Mouse (Mus musculus) right cerebral cortex, postnatal 25 days (tissue): ENCODE results near the gene Lrrc55.

Experiments
- DNase-seq: peaks from one replicate; pipeline ENCODE4 v3.0.0; 2022

Lrrc55 gene

GRCm38 (mm10) chr2:85168327-85168726 lies 28.7 kb downstream of the Lrrc55 start:
- DNase-seq: no peak

DNA sequence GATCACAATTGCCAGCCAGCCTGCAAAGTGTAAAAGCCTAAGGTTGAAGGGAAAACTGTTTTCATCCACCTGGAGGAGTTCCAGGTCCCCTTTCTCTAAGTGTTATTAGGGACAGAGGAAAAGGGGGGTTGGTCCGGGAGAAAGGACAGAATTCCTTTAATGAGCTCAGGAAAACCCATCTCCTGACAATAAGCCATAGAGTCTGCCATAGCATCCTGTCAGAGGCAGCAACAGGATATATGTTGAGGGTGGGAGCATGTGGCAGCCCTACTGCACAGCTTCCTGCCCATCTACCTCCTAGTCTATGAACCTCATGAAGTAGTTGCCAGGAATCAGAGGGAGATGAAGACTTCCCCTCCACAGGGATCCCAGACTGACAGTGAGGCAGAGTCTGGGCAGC lies 29.4 kb downstream of the Lrrc55 start:
- no peak for DNase-seq

DNA sequence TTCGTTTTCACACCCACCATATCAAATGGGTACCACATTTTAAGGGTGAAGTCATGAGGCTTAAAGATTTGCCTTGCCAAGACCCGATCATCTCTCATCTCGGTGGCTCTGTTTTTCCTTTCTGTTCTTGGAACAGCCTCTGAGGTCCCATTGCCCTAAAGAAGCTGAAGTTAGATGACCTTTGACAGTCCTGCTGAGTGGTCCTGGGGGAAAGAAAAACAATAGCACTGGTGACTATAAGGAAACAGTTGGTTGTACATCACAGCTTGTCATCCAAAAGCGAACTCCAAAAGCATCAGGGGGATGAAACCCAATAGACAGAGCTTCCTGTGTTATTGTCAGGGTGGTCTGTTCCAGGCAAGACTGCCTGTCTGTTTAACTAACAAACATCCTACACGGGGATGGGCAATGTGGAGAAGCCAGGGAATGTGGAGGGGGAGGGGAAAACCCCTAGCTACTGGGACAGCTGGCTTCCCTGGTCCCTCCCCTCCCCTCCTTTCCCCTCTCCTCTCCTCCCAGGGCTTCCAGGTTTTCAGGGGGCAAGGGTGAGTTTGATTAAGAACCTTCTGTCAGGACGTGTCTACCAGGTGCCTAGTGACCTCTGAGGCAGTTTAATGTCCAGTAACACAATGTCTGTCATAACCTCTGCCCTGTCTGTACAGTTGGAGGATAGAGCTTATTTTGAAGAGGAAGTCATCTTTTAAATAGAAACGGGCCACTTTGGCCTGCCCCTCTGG lies 33.5 kb downstream of the Lrrc55 start:
- DNase-seq: no peak

DNA sequence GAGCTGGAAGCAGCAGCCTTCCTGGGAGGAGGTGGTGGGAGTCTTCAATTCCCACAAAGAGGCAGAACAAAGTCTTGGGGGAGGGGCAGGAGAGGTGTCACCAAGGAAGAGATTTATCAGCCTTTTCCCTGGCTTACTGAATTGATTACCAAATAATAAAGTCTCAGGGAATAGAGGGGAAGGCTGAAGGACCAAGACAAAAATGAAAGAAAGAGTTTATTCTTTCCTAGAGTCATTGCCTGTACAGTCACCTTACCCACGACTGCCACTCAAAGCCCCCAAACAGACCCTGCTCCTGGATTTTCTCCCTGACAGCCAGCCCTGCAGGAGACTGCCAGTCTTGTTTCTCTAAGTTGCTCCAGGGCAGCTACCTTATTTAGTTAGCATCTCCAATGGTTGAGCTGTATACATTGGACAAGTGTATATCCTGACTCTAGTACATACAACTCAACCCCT lies 35.3 kb downstream of the Lrrc55 start:
- no peak for DNase-seq

DNA sequence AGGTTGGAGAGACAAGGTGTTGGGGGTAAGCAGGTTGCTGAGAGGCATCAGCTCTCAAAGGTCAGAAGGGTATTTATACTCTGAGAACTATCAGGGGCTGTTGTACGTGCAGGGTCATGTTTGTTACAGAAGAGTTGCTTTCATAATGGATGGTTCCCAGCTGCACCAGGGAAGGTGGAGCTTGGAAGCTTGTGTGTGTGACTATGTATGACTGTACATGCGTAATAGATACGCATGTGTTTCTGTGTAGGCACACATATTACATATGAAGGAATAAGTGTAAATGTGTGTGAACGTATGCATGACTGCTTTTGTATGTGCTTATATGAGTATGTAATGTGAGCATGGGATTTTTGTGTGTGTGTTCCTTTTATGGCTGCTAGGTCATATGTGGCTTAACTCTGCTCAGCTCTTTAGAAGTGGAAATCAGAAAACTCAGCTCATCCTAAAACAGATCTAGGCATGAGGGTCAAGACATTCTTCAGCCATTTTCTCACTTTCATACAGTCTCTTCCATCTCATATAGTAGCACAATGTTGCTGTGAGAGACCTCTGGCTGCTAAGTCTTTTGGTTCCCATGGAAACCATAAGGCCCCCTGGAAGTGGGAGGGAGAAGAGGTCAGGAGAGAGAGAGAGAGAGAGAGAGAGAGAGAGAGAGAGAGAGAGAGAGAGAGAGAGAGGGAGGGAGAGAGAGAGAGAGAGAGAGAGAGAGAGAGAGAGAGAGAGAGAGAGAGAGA lies 35.9 kb downstream of the Lrrc55 start:
- no peak for DNase-seq

DNA sequence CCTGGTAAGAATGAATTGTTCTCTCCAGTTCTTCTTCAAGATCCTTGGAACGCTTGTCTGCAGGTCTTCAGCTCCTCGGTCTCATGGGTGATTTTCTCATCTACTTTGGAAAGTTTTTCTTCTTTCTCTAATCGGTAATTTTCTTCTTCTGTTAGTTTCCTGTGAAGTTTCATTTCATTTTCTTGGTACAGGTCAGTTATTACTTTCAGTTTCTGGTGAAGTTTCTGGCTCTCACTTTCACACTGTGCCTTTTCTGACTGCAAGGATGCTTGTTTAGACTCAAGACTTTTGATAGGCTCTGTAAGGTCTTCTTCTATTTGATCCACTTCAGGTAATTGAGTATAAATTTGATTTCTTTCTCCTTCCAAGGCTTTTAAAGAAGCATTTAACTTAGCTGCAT lies 39.6 kb downstream of the Lrrc55 start:
- no peak for DNase-seq

GRCm38 (mm10) chr2:85156136-85156535 lies 40.9 kb downstream of the Lrrc55 start:
- no peak for DNase-seq

DNA sequence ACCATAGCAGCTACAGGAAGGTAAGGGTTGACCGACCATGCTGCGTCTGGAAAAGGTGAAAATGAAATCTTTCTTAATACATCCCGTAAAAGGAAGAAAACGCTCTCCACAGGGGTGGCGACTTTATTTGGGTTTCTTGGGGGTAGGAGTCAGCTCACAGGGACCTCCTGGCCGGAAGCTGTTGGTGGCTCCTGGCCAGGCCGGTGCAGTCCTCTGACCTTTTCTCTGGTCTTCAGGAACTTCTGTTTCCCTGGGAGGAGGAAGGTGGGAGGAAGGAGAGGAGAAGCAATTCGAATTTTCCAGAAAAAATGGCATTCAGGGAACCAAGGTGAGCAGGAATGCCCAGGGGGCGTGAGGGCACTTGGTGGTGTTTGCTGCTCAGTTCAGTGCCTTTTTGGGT lies 41.7 kb downstream of the Lrrc55 start:
- DNase-seq: no peak

DNA sequence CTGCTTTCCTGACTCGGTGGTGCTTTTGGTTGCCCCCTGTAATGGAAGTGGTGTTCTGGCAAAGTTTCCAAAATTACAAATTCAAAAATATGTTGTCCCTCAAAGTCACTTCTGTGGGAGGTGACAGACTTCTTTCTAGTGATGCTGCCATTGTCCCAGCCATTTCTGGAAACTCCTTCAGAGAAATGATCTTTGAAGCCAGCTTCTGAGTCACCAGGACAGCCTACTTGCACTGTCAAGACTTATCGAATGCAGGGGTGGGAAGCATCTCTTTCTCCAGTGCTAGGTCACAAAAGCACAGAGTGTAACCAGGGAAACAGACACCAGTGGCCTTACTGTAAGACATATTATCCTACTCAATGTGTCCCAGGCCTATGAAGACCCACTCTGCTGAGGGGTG lies 45.8 kb downstream of the Lrrc55 start:
- no peak for DNase-seq

DNA sequence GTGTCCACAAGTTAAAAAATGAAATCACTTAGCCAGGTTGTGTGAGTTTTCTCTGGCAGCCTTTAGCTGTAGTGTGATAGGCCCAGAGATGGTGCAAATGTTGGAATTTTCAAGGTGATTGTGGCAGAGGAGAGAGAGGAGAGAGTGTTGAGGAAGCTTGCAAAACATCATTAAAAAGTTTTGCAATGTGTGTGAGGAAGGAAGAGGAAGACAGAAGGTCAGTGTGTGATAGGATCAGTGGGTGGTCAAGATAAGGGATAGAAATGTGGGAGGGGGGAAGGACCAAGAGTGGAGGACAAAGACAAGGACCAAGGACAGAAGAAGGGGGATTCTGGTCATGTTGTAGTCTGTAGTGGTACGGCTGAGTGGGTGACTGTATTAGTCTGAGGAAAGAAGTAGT lies 46.6 kb downstream of the Lrrc55 start:
- DNase-seq: no peak

- no peak for DNase-seq
Observed at GRCm38 (mm10) chr2:85147481-85147880, 49.5 kb downstream of the Lrrc55 start.

DNA sequence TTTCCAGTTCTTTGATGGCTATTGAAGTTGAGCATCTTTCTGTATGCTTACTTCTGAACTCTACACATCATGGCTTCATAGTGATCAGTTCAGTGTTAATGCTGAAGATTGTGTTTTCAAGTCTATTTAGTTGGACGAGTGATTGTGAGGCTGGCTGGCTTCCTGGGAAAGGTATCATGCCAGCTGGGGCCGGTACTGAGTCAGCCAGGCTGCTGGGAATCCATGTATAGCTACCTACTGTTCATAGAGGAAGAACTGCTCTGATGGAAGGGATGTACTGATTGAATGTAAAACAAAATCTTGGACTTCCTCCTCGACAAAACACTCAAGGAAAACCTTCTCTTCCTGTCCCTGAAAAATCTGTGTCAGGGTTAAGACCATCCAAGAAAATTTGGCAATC lies 51.7 kb downstream of the Lrrc55 start:
- no peak for DNase-seq

DNA sequence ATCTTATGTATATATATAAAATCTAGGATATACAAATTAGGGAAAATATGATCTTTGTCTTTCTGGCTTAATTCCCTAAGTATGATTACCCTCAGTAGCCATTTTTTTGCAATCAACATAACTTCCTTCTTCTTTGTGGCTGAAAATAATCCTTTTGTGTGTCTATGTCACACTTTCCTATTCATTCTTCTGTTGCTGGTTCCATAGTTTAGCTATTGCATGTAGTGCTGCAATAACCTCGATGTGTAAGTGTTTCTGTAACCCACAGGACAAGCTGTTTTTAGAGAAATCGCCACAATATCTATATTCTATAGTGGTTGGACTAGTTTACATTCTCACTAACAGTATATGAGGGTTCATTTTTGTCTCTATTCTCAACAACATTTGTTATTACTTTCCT lies 52.1 kb downstream of the Lrrc55 start:
- DNase-seq: no peak

DNA sequence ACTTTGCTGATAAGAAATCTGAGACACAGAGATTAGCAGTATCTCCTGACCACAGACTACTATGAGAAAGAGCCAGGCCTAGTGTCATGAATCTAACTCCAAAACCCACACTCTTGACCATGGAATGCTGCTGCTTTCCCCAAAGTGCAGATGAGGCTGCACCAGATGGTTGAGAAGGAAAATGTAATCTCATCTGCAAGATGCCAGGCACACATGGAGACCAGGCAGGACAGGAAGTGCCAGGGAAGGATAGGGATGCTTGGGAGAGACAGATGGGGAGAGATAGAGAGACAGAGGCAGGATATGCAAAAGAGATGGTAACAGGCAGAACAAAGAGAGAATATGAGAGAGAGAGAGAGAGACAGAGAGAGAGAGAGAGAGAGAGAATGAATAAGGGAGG lies 56.2 kb downstream of the Lrrc55 start:
- no peak for DNase-seq

- no peak for DNase-seq
Observed at GRCm38 (mm10) chr2:85139846-85140245, 57.2 kb downstream of the Lrrc55 start.

DNA sequence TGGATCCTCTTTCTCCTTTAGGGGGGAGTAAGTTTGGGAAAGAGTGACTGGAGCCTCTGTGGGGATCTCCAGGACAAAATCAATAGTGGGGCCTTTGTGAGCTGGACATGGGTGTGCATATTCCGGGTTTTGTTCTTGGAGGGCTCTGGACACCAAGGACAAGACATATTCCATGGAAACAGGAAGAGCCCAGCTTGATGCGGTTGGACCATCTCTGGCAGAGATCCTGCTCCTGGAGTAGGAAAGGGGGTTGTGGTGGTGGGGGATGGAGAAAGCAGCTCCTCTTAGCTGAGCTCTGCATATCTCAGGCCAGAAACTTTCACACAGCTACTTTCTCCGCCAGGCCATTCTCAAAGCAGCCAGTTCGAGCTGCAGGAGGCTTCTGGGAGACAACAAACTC lies 57.6 kb downstream of the Lrrc55 start:
- DNase-seq: no peak

DNA sequence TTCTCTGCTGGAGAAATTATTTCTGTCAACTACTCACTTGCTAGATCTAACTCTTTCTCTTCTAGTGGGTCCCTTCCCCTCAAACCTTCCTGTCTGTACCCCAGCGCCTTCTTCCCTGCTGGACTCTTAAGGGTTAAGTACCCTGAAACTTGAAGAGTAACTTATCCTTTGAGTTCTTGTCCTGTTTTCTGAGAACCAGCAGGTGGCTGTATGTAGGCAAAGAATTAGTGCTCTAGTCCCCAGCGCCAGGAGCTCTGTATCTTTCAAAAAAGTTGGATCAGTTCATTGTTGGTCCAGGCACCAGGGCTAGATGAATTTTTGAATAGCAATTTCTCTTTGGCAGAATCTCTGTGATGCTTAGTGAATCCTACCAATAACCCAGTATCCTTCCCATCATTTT lies 58.9 kb downstream of the Lrrc55 start:
- DNase-seq: no peak

DNA sequence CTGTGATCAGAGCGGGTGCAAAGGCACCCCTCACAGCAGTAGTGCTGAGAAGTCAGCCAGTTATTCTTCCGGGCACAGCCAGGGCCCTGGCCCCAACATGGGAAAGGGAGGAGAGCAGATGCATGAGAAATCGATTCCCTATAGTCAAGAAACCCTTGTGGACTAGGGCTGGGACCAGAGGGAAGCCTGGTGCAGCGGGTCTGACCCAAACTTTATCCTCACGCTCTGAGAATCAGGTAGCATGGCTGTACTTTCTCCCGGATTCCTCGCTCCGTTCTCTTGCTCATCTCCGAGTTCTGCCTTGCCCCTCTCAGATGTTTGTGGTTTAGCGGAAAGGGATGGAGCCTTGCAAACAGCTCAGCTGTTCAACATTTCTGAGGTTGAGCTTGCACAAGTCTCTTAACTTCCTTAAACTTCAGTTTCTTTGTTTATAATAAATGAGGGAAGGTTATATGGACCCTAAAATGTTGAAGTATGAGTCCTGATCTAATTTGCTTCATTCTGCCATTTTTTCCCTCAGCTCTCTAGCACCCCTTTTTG lies 59.3 kb downstream of the Lrrc55 start:
- no peak for DNase-seq

DNA sequence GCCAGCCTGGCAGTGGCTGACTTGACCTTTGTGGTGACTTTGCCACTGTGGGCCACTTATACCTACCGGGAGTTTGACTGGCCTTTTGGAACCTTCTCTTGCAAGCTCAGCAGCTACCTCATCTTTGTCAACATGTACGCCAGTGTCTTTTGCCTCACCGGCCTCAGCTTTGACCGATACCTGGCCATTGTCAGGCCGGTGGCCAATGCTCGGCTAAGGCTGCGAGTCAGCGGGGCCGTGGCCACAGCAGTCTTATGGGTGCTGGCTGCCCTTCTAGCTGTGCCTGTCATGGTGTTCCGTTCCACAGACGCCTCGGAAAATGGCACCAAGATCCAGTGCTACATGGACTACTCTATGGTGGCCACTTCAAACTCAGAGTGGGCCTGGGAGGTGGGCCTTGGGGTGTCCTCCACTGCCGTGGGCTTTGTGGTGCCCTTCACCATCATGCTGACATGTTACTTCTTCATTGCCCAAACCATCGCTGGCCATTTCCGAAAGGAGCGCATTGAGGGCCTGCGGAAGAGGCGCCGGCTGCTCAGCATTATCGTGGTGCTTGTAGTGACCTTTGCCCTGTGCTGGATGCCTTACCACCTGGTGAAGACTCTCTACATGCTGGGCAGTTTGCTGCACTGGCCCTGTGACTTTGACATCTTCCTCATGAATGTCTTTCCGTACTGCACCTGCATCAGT lies 60.0 kb downstream of the Lrrc55 start:
- DNase-seq: no peak

- no peak for DNase-seq
Observed at GRCm38 (mm10) chr2:85136089-85136488, 60.9 kb downstream of the Lrrc55 start, which contains the start of gene Aplnr. TSS of gene Aplnr (plus strand) at chr2:85136225.

- no peak for DNase-seq
Observed at GRCm38 (mm10) chr2:85135099-85135498, 61.9 kb downstream of the Lrrc55 start.

DNA sequence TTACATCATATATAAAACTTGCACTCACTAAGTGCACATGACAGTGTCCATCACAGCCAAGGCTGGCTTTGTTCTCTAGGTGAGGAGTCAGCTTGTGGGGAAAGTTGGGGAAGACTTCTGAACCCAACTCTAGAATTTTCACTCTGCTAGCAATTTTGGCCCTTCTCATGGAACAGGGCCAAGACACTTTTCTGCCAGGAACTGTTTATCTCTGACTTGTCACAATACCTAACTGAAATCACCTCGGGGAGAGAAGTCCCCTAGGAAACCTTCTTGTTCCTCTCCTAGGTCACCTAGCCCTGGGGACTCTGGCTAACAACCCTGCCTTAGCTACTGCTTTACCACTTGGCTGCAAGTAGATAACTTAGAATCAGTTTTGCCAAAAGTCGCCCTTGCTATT lies 64.8 kb downstream of the Lrrc55 start:
- DNase-seq: no peak

DNA sequence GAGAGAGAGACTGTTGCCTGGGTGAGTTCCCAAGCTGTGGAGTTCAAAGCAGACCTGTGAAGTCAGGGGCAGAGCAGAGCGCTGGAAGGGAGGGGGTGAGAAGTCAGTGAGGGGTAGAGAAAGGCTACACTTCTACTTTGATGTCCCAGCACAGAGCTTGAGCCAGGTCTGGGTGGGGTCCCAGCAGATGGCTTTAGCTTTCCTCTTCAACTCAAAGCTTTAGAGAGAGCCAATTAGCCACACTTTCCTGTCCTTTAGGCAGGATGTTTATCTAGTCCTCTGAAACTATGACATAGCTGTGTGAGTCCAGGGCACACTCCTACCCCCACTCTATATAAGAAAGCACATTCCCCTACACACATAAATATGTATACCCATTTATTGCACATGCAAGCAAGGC lies 65.3 kb downstream of the Lrrc55 start:
- DNase-seq: no peak

- no peak for DNase-seq
Observed at GRCm38 (mm10) chr2:85131226-85131625, 65.8 kb downstream of the Lrrc55 start.
